35 mouse cellular contexts compared by ENCODE assay signal in the genomic region with DNA sequence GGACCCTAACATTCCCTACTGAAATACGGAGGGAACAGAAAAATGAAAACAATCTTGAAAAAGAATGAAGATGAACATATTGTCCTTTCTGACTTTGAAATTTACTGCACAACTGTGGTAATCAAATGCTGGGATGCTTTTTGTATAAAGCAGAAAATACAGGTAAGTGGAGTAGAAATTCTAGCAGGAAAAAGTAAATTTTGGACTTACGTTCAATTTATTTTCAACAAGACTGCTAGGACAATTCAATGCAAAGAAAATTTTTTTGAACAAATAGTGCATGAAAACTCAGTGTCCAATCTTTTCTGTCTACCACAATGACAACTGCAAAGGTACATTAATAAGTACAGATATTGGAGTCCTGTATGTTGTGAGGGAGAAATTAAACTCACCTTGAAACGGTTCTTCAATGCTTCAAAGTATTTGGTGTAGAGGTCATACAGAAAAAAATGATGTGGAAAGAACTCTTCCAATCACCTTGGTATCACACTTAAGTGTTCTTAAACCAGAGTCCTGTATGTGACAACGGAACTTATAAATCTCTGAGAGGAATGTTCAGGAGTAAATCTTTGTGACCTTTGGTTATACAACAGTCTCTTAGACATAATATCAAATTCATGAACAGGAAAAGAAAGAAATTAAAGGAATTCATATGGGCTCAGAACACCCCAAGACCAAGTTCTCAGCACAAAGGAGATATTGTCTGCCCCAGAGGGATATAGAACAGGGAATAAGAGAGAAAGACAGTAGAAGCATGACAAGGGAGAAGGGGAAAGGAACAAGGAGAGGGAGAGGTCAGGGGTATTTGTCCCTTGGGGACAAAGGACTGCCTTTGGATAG.
"Had no signal": no experiment of that assay in that cellular context is flagged by ENCODE, and none has a peak within 500 bp of the region (broad histone marks: within the 10 kb centered on the region; RNA-seq: fewer than 3 reads in every experiment).

No protein-coding gene starts in this region.

- H3K27ac ChIP-seq: heart, embryonic 10.5 days; heart, embryonic 13.5 days; heart, embryonic 15.5 days; hindbrain, embryonic 10.5 days; hindbrain, embryonic 12.5 days; hindbrain, embryonic 13.5 days; hindbrain, embryonic 14.5 days; hindbrain, embryonic 15.5 days; hindbrain, postnatal 0 days; intestine, embryonic 15.5 days; kidney, embryonic 15.5 days; kidney, postnatal 0 days; layer of hippocampus, adult 2 months; left cerebral cortex, adult 2 months had no signal

- H3K9ac ChIP-seq: heart, embryonic 12.5 days; heart, embryonic 13.5 days; heart, embryonic 15.5 days; hindbrain, embryonic 12.5 days; hindbrain, embryonic 13.5 days; hindbrain, embryonic 14.5 days; hindbrain, embryonic 15.5 days; intestine, embryonic 15.5 days; kidney, embryonic 15.5 days had no signal

- H3K36me3 ChIP-seq: heart, embryonic 10.5 days; heart, embryonic 12.5 days; heart, embryonic 13.5 days; heart, embryonic 15.5 days; hindbrain, embryonic 10.5 days; hindbrain, embryonic 12.5 days; hindbrain, embryonic 13.5 days; hindbrain, embryonic 15.5 days; intestine, embryonic 15.5 days; kidney, embryonic 15.5 days had no signal

- H3K4me2 ChIP-seq: heart, embryonic 12.5 days; heart, embryonic 13.5 days; heart, embryonic 15.5 days; hindbrain, embryonic 12.5 days; hindbrain, embryonic 13.5 days; hindbrain, embryonic 14.5 days; hindbrain, embryonic 15.5 days; intestine, embryonic 15.5 days; kidney, embryonic 15.5 days had no signal

- DNase-seq: heart, postnatal 10 days; heart, postnatal 14 days; heart, postnatal 36 days; heart, postnatal 4 days; kidney, adult 11 months; kidney, adult 18-20 months; kidney, adult 2 months; kidney, adult 8-10 months; kidney, adult 9 months; kidney, postnatal 10 days; kidney, postnatal 14 days; kidney, postnatal 25 days; kidney, postnatal 36 days; kidney, postnatal 4 days; layer of hippocampus, adult 9-11 months; layer of hippocampus, postnatal 36 days had no signal

- H3K27me3 ChIP-seq: heart, embryonic 12.5 days; heart, embryonic 13.5 days; heart, embryonic 15.5 days; hindbrain, embryonic 12.5 days; hindbrain, embryonic 13.5 days; hindbrain, embryonic 15.5 days; intestine, embryonic 15.5 days; kidney, embryonic 15.5 days had no signal

- H3K4me1 ChIP-seq: heart, embryonic 10.5 days; heart, embryonic 12.5 days; heart, embryonic 13.5 days; heart, embryonic 15.5 days; hindbrain, embryonic 10.5 days; hindbrain, embryonic 12.5 days; hindbrain, embryonic 13.5 days; hindbrain, embryonic 15.5 days; intestine, embryonic 15.5 days had no signal

- ATAC-seq: hindbrain, embryonic 16.5 days; hindbrain, postnatal 0 days; inflammation-experienced regulatory T-cells, adult 6 months; intestine, embryonic 15.5 days; intestine, embryonic 16.5 days; intestine, postnatal 0 days had no signal

- H3K4me3 ChIP-seq: heart, embryonic 10.5 days; heart, embryonic 12.5 days; heart, embryonic 13.5 days; heart, embryonic 15.5 days; hindbrain, embryonic 10.5 days; hindbrain, embryonic 12.5 days; hindbrain, embryonic 13.5 days; hindbrain, embryonic 15.5 days; intestine, embryonic 15.5 days; kidney, embryonic 15.5 days; layer of hippocampus, adult 2 months; left cerebral cortex, adult 2 months had no signal

- H3K9me3 ChIP-seq: heart, embryonic 10.5 days; heart, embryonic 12.5 days; heart, embryonic 13.5 days; heart, embryonic 15.5 days; hindbrain, embryonic 10.5 days; hindbrain, embryonic 12.5 days; hindbrain, embryonic 13.5 days; hindbrain, embryonic 15.5 days; intestine, embryonic 15.5 days; kidney, embryonic 15.5 days had no signal
